Mouse (Mus musculus) kidney, postnatal 0 days (tissue): ENCODE measurements around the gene Tppp3. TPM values are rescaled to one million over a fixed set of nuclear protein-coding genes. Genes with fewer than 3 reads are reported as not detected.

ENCODE experiments used
- ATAC-seq: fragments of 200-750 bp; cut with Nextera tagmentation; replicated peaks from 2 replicates; pipeline ENCODE4 v1.8.0; 2017; ENCODE audit warnings: low read depth, moderate number of reproducible peaks, moderate TSS enrichment, moderate library complexity; ENCODE audit not compliant: low FRiP score
- DNase-seq: peaks from one replicate; pipeline ENCODE4 v3.0.0-alpha.2; 2016; ENCODE audit warnings: low spot score
- H3K27ac ChIP-seq: fragments of 300-500 bp; sonication (generic); 2 replicates; pipeline ENCODE4 v1.5.1; 2014; ENCODE audit warnings: mild to moderate bottlenecking
- H3K27me3 ChIP-seq: fragments of 300-500 bp; sonication (generic); 2 replicates; pipeline ENCODE4 v1.6.1; 2014; ENCODE audit warnings: low read length, mixed read lengths; ENCODE audit not compliant: insufficient read depth
- H3K36me3 ChIP-seq: fragments of 300-500 bp; sonication (generic); 2 replicates; pipeline ENCODE4 v1.6.1; 2014; ENCODE audit warnings: low read length, mixed read lengths; ENCODE audit not compliant: insufficient read depth
- H3K4me1 ChIP-seq: fragments of 300-500 bp; sonication (generic); replicated peaks from 2 replicates; pipeline ENCODE4 v1.6.1; 2014; ENCODE audit warnings: antibody characterized with exemption, low read length, mixed read lengths; ENCODE audit not compliant: insufficient read depth
- H3K4me2 ChIP-seq: fragments of 300-500 bp; sonication (generic); 2 replicates; pipeline ENCODE4 v1.6.1; 2014; ENCODE audit warnings: mild to moderate bottlenecking, low read length, moderate library complexity, mixed read lengths
- H3K4me3 ChIP-seq: fragments of 300-500 bp; sonication (generic); replicated peaks from 2 replicates; pipeline ENCODE4 v1.5.1; 2014; ENCODE audit warnings: low read depth, low read length
- H3K9ac ChIP-seq: fragments of 300-500 bp; sonication (generic); 2 replicates; pipeline ENCODE4 v1.6.1; 2014; ENCODE audit warnings: low read depth, low read length
- H3K9me3 ChIP-seq: fragments of 300-500 bp; sonication (generic); replicated peaks from 2 replicates; pipeline ENCODE4 v1.6.1; 2016; ENCODE audit warnings: low read length, inconsistent platforms, mixed read lengths
- CTCF ChIP-seq: IDR thresholded peaks from 2 replicates; pipeline ENCODE4 v1.5.1; 2016; ENCODE audit warnings: antibody characterized with exemption, low read depth, mild to moderate bottlenecking, moderate library complexity
- WGBS: fragments of 180-500 bp; shearing (Covaris S2); extraction: QIAGEN DNeasy Blood & Tissue Kit; methylation state at CpG from one replicate; pipeline ENCODE4 v1.1.7; 2014; 5-methylcytosine and 5-hydroxymethylcytosine counted together
- polyA plus RNA-seq: library from polyadenylated mRNA; unstranded; fragments of >200 nt; fragmentation: Nextera tagmentation; extraction: Ambion mirVana; gene quantifications from 2 replicates; pipeline ENCODE4 v1.2.1, GENCODE M21; 2015

Gene Tppp3
- polyA plus RNA-seq, 1 experiment from 2014 or later = 15.6 TPM

DNA sequence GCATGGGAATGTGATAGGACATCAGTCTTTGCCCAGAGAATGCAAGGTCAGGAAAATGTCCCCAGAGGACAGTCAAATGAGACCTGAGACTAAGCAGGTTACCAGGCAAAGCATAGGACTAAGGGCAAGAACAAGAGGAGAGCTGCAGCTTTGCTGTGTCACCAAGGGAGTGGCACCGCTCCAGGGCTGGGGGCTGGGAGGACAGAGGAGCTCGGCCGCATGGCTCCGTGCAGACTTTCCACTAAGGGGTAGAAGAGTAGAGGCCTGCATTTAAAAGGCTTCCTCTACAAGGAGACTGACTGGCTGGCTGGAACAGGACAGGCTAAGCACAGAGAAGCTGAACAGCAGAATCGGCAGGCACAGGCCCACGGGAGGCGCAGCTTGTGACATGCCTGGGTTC is 6.7 kb downstream of the Tppp3 start:
- no peak for TF ChIP-seq CTCF
- H3K36me3 ChIP-seq = no peaks in the 10 kb centered on the region
- no peak overlapping the region for H3K4me3 ChIP-seq
- no peaks in the 10 kb centered on the region for H3K27me3 ChIP-seq
- no peak overlapping the region for H3K27ac ChIP-seq
- 58% methylated on average over 7 of the region's 7 CpGs for WGBS
- H3K4me2 ChIP-seq = no peak overlapping the region
- no peak overlapping the region for H3K9ac ChIP-seq
- H3K4me1 ChIP-seq = no peaks in the 10 kb centered on the region
- H3K9me3 ChIP-seq = no peaks in the 10 kb centered on the region
- DNase-seq = no peak
- ATAC-seq = no peak

DNA sequence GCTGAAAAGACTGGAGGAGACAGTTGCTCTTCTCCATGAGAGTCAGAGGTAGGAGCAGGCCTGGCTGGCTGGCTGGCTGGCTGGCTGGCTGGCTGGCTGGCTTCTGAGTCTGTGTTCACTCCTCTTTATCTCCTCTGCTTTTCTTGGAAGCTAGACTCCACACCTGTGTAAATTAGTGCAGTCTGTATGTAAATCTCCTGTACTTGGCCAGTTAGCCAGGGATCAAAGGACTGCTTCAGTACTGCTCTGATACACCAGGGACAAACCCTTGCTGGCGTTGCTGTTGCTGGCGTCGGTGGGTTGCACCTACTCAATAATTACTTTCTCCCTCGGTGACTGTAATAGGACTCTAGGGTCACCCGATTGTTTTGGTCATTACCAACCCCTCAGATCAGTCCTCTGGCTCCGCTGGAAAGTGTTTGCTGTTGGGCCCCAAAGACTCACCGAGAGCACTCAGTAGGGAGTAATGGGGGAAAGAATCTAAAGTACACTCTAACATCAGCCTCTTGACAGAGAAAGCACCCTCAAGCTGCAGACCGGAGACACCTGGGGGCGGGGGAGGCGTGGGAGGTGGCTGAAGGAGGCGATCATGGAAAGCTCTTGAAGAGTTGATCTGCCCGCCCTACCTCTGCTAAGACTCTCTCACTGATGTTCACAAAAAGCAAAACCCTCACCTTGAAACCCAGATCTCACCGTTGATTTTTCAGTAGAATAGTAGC is 10.1 kb downstream of the Tppp3 start:
- Histone ChIP-seq H3K4me2 (no peak overlapping the region), H3K27ac (no peak overlapping the region), H3K9ac (no peak overlapping the region), H3K4me3 (no peak overlapping the region), H3K27me3 (no peaks in the 10 kb centered on the region), H3K36me3 (no peaks in the 10 kb centered on the region), H3K4me1 (no peaks in the 10 kb centered on the region), H3K9me3 (no peaks in the 10 kb centered on the region)
- no peak for TF ChIP-seq CTCF
- whole genome bisulfite sequencing = 27% methylated on average over 13 of the region's 13 CpGs
- DNase-seq = no peak
- ATAC-seq = no peak

DNA sequence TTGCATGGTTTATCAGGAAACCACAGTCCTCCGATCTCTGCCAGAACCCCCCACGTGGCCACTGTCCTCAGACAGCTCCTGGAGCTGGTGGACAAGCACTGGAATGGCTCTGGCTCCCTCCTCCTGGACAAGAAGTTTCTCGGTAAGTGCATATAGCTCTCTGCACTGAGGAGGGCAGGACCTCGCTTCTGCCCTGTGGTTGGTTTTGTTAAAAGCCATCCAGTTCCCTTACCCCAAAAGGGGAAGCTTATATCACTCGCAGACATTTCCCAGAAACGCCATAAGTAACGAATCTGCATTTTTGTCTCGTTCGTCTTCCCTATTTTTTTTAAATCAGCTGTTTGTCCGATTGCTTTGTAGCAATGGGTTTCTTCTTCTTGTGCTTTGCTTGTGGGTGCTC is 16.1 kb downstream of the Tppp3 start:
- whole genome bisulfite sequencing = 61% methylated on average over 10 of the region's 10 CpGs
- H3K4me3 ChIP-seq = no peak overlapping the region
- TF ChIP-seq CTCF = no peak
- ATAC-seq (no peak), DNase-seq (no peak)
- H3K9me3 ChIP-seq = no peaks in the 10 kb centered on the region
- no peak overlapping the region for H3K27ac ChIP-seq
- no peaks in the 10 kb centered on the region for H3K36me3 ChIP-seq
- no peak overlapping the region for H3K4me2 ChIP-seq
- H3K27me3 ChIP-seq = no peaks in the 10 kb centered on the region
- H3K9ac ChIP-seq = no peak overlapping the region
- H3K4me1 ChIP-seq = no peaks in the 10 kb centered on the region

DNA sequence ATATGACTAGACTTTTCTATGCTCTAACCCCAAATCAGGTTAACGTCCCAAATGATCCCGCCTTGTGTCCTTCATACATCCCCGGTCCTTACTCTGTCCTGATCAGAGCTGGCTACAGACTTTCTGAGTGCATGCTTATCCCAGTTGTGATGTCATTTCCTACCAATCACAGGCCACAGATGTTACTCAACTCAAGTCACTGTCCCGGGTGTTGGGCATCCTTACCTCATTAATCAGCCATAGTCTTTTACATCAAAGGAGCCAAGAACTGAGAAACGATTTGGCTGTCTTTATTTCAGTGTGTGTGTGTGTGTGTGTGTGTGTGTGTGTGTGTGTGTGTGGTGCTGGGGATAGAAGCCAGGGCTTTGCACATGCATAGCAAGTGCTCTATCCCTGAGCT is 17.2 kb downstream of the Tppp3 start:
- H3K9ac ChIP-seq = no peak overlapping the region
- H3K36me3 ChIP-seq = no peaks in the 10 kb centered on the region
- ATAC-seq = no peak

DNA sequence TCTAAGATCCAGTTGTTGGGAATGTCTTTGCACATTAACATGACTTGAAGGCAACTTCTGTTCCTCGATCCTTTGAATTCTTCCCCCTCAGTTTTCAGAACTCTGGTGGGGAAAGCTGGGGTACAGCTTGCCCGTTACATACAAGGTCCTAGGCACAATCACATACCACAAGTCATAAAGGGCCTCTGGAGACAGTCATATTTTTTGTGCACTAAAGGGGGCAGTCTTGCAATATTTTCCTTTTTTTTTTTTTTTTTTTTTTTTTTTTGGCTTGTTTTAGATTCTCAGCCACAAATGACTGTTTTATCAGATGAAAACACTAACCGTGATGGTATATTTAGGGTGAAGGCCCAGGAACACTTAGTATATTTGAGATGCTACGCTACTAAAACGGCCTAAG is 18.0 kb downstream of the Tppp3 start:
- H3K27me3 ChIP-seq = no peaks in the 10 kb centered on the region
- no peak overlapping the region for H3K4me3 ChIP-seq
- no peaks in the 10 kb centered on the region for H3K36me3 ChIP-seq
- H3K9me3 ChIP-seq = no peaks in the 10 kb centered on the region
- H3K9ac ChIP-seq = no peak overlapping the region
- no peak overlapping the region for H3K4me2 ChIP-seq
- ATAC-seq = no peak
- 57% methylated on average over 5 of the region's 5 CpGs for WGBS
- H3K27ac ChIP-seq = no peak overlapping the region
- DNase-seq = peak; percentile 50
- peak; percentile 53 for TF ChIP-seq CTCF
- no peaks in the 10 kb centered on the region for H3K4me1 ChIP-seq

More for the DNA sequence above, 17.2 kb downstream of the Tppp3 start:
- no peak for DNase-seq
- Histone ChIP-seq H3K4me2 (no peak overlapping the region), H3K4me3 (no peak overlapping the region), H3K27ac (no peak overlapping the region), H3K4me1 (no peaks in the 10 kb centered on the region), H3K9me3 (no peaks in the 10 kb centered on the region), H3K27me3 (no peaks in the 10 kb centered on the region)
- TF ChIP-seq CTCF = no peak
- 50% methylated on average over 5 of the region's 5 CpGs for WGBS

DNA sequence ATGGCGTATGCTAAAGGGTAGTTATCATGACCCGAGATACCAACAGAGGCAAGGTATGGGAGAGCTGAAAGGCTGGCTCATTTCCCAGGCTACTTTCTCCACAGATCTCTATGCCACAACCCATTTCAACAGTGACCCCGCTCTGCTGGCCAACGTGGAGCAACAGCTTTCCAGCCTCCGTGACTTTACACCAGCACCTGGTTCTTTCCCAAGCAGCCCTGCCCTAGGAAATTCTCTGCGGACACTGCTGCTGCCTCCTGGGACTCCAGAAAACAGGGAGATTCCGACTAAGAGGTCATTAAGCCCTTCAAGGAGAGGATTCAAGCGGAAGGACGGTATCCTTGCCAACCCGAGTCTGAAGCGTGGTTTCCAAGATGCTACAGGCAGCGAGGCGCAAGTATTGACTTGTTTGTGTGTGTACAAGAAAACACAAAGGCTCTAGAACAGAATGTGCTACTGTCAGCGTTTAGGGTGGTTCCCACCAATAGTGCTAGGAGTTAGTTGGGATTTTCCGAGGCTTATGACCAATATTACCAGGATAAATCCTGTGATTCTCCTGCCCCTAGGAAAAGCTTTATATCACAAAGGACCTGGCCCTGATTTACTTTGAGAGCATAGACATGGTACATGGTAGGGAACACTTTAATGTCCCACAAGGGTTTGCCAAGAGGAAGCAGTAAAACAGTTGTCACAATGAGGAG is 19.3 kb downstream of the Tppp3 start:
- H3K4me2 ChIP-seq = no peak overlapping the region
- TF ChIP-seq CTCF = no peak
- H3K27me3 ChIP-seq = no peaks in the 10 kb centered on the region
- H3K4me1 ChIP-seq = no peaks in the 10 kb centered on the region
- H3K9me3 ChIP-seq = no peaks in the 10 kb centered on the region
- DNase-seq (no peak), ATAC-seq (no peak)
- WGBS = 66% methylated on average over 15 of the region's 15 CpGs
- no peak overlapping the region for H3K4me3 ChIP-seq
- no peak overlapping the region for H3K27ac ChIP-seq
- H3K36me3 ChIP-seq = no peaks in the 10 kb centered on the region
- no peak overlapping the region for H3K9ac ChIP-seq
